ENCODE assay signal across 28 mouse cellular contexts in genomic region chr4:21267302-21267701, GRCm38 (mm10).
DNase-seq lines count a peak whose midpoint lies in the region; ATAC-seq and TF ChIP-seq lines count a peak whose summit lies in the region.
"Had no signal": no experiment of that assay in that cellular context is flagged by ENCODE, and none has a peak within 500 bp of the region (broad histone marks: within the 10 kb centered on the region; RNA-seq: fewer than 3 reads in every experiment).

No protein-coding gene starts in this region.

- H3K27ac ChIP-seq in kidney, adult 2 months (ENCODE audit: insufficient read depth, low read depth, low read length), result no peak overlapping the region
- no peak overlapping the region for H3K27ac ChIP-seq in kidney, embryonic 16.5 days (ENCODE audit: low read length)
- H3K27ac ChIP-seq in forebrain, embryonic 12.5 days, result no peak overlapping the region
- no peak overlapping the region for H3K27ac ChIP-seq in forebrain, postnatal 0 days (ENCODE audit: low read depth, low read length)
- H3K27ac ChIP-seq: embryonic facial prominence, embryonic 13.5 days; heart, embryonic 10.5 days; heart, embryonic 15.5 days; layer of hippocampus, adult 2 months; limb, embryonic 10.5 days; limb, embryonic 15.5 days; liver, embryonic 13.5 days; macrophage; neural tube, embryonic 13.5 days had no signal

- WGBS in kidney, adult 2 months, result 23% methylated on average over 2 of the region's 2 CpGs
- WGBS in kidney, embryonic 16.5 days, result 54% methylated on average over 2 of the region's 2 CpGs
- 26% methylated on average over 2 of the region's 2 CpGs for WGBS in forebrain, embryonic 12.5 days
- WGBS in forebrain, postnatal 0 days, result 17% methylated on average over 2 of the region's 2 CpGs

- H3K36me3 ChIP-seq in kidney, adult 2 months (ENCODE audit: control insufficient read depth, insufficient read depth, low read length), result no peaks in the 10 kb centered on the region
- no peaks in the 10 kb centered on the region for H3K36me3 ChIP-seq in kidney, embryonic 16.5 days (ENCODE audit: insufficient read depth, low read length)
- H3K36me3 ChIP-seq in forebrain, embryonic 12.5 days (replicated peaks), result no peaks in the 10 kb centered on the region
- H3K36me3 ChIP-seq in forebrain, postnatal 0 days (ENCODE audit: insufficient read depth), result no peaks in the 10 kb centered on the region
- H3K36me3 ChIP-seq: embryonic facial prominence, embryonic 13.5 days; heart, embryonic 10.5 days; heart, embryonic 15.5 days; limb, embryonic 10.5 days; limb, embryonic 15.5 days; liver, embryonic 13.5 days; neural tube, embryonic 13.5 days had no signal

- TF ChIP-seq CTCF in kidney, adult 2 months (conservative IDR thresholded peaks at IDR 0.05; ENCODE audit: insufficient read depth, insufficient read length, low read depth, low read length), result no peak
- no peak for TF ChIP-seq CTCF in forebrain, postnatal 0 days (IDR thresholded peaks at IDR 0.05; ENCODE audit: low read depth)

- H3K4me2 ChIP-seq in kidney, embryonic 16.5 days (replicated peaks; ENCODE audit: low read depth, low read length), result no peak overlapping the region
- no peak overlapping the region for H3K4me2 ChIP-seq in forebrain, embryonic 12.5 days
- no peak overlapping the region for H3K4me2 ChIP-seq in forebrain, postnatal 0 days (ENCODE audit: low read depth)
- H3K4me2 ChIP-seq: embryonic facial prominence, embryonic 13.5 days; heart, embryonic 15.5 days; limb, embryonic 15.5 days; liver, embryonic 13.5 days; neural tube, embryonic 13.5 days had no signal

- H3K9ac ChIP-seq in kidney, embryonic 16.5 days (replicated peaks; ENCODE audit: low read length), result no peak overlapping the region
- H3K9ac ChIP-seq in forebrain, embryonic 12.5 days, result no peak overlapping the region
- H3K9ac ChIP-seq in forebrain, postnatal 0 days, result no peak overlapping the region
- H3K9ac ChIP-seq: embryonic facial prominence, embryonic 13.5 days; heart, embryonic 15.5 days; limb, embryonic 15.5 days; liver, embryonic 13.5 days; neural tube, embryonic 13.5 days had no signal

- DNase-seq in kidney, adult 2 months, result peak; percentile 5
- DNase-seq in brain, adult 2 months (ENCODE audit: low read depth, low spot score), result peak; percentile 33
- peak; percentile 5 for DNase-seq in forebrain, postnatal 0 days
- DNase-seq in ovary, postnatal 10 days (ENCODE audit: low spot score), result no peak
- DNase-seq in adrenal gland, adult (ENCODE audit: inconsistent age in 2 of 2, low spot score in 1 of 2), result no peak
- DNase-seq: adrenal gland, adult 8-10 months; cerebellum, adult 11-12 months; cerebellum, adult 9-11 months; embryo, embryonic 11 days; gastrocnemius, postnatal 14 days; heart, adult 11 months; kidney, postnatal 36 days; liver, embryonic 13.5 days; lung, adult 2 months; lung, postnatal 10 days had no signal

- H3K4me3 ChIP-seq in kidney, adult 2 months (ENCODE audit: insufficient read depth, low read depth, low read length), result no peak overlapping the region
- no peak overlapping the region for H3K4me3 ChIP-seq in kidney, embryonic 16.5 days (ENCODE audit: low read length)
- H3K4me3 ChIP-seq in forebrain, embryonic 12.5 days (replicated peaks), result no peak overlapping the region
- H3K4me3 ChIP-seq in forebrain, postnatal 0 days (ENCODE audit: low read depth, low read length), result no peak overlapping the region
- H3K4me3 ChIP-seq: embryonic facial prominence, embryonic 13.5 days; erythroblast, embryonic 14.5 days; heart, embryonic 10.5 days; heart, embryonic 15.5 days; layer of hippocampus, adult 2 months; limb, embryonic 10.5 days; limb, embryonic 15.5 days; liver, embryonic 13.5 days; neural tube, embryonic 13.5 days had no signal

- H3K4me1 ChIP-seq in kidney, adult 2 months (ENCODE audit: control insufficient read depth, insufficient read depth, low read length), result no peaks in the 10 kb centered on the region
- H3K4me1 ChIP-seq in kidney, embryonic 16.5 days (ENCODE audit: insufficient read depth, low read length), result no peaks in the 10 kb centered on the region
- no peaks in the 10 kb centered on the region for H3K4me1 ChIP-seq in forebrain, embryonic 12.5 days
- no peaks in the 10 kb centered on the region for H3K4me1 ChIP-seq in forebrain, postnatal 0 days (ENCODE audit: insufficient read depth)
- H3K4me1 ChIP-seq: embryonic facial prominence, embryonic 13.5 days; heart, embryonic 10.5 days; heart, embryonic 15.5 days; limb, embryonic 10.5 days; limb, embryonic 15.5 days; liver, embryonic 13.5 days had no signal

- H3K9me3 ChIP-seq in kidney, embryonic 16.5 days (ENCODE audit: low read length), result no peaks in the 10 kb centered on the region
- H3K9me3 ChIP-seq in forebrain, embryonic 12.5 days, result no peaks in the 10 kb centered on the region
- no peaks in the 10 kb centered on the region for H3K9me3 ChIP-seq in forebrain, postnatal 0 days (ENCODE audit: low read length)
- H3K9me3 ChIP-seq: embryonic facial prominence, embryonic 13.5 days; heart, embryonic 10.5 days; heart, embryonic 15.5 days; limb, embryonic 10.5 days; limb, embryonic 15.5 days; liver, embryonic 13.5 days; neural tube, embryonic 13.5 days had no signal

- no peak for ATAC-seq in kidney, embryonic 16.5 days (ENCODE audit: low FRiP score, low TSS enrichment)
- ATAC-seq in forebrain, embryonic 12.5 days (ENCODE audit: low FRiP score), result peak; percentile 86; the same call in 1 of the 2 replicates
- peak; percentile 18; the same call in 1 of the 2 replicates for ATAC-seq in forebrain, postnatal 0 days
- ATAC-seq: activated CD4-positive, CD25-positive, alpha-beta regulatory T cell, adult 4 months; intestine, embryonic 16.5 days had no signal

- H3K27me3 ChIP-seq in kidney, adult 2 months (replicated peaks; ENCODE audit: control insufficient read depth, insufficient read depth, low read length), result no peaks in the 10 kb centered on the region
- no peaks in the 10 kb centered on the region for H3K27me3 ChIP-seq in kidney, embryonic 16.5 days (ENCODE audit: insufficient read depth, low read length)
- H3K27me3 ChIP-seq in forebrain, embryonic 12.5 days, result no peaks in the 10 kb centered on the region
- H3K27me3 ChIP-seq in forebrain, postnatal 0 days (ENCODE audit: insufficient read depth, low read length), result no peaks in the 10 kb centered on the region
- H3K27me3 ChIP-seq: embryonic facial prominence, embryonic 13.5 days; heart, embryonic 15.5 days; limb, embryonic 15.5 days; liver, embryonic 13.5 days; neural tube, embryonic 13.5 days had no signal

- no peak for TF ChIP-seq POLR2A in kidney, adult 2 months (IDR thresholded peaks at IDR 0.05; ENCODE audit: low read depth, low read length)

Comparison
In these comparisons a context has a peak if more than half of its experiments do, and no peak if none do; other contexts are left out.
1. DNase-seq: peak in kidney, adult 2 months (single experiment), brain, adult 2 months (single experiment) and forebrain, postnatal 0 days (single experiment); none in ovary, postnatal 10 days (single experiment) and adrenal gland, adult (0 of 2).